Mouse (Mus musculus) lung, embryonic 16.5 days (tissue): ENCODE measurements around the gene Rasgrf1. TPM values are rescaled to one million over a fixed set of nuclear protein-coding genes. Genes with fewer than 3 reads are reported as not detected.
A peak's percentile ranks its signal among the peaks of the same experiment; 100 is the strongest.

Experiments used
- ATAC-seq: fragments of 200-750 bp; cut with Nextera tagmentation; 2 replicates; pipeline ENCODE4 v1.8.0; 2017; ENCODE audit warnings: low read depth, mild to moderate bottlenecking, moderate library complexity
- H3K27ac ChIP-seq: fragments of 300-500 bp; sonication (generic); 2 replicates; pipeline ENCODE4 v1.5.1; 2014; ENCODE audit warnings: mild to moderate bottlenecking, control low read depth, low read length
- H3K27me3 ChIP-seq: fragments of 300-500 bp; sonication (generic); 2 replicates; pipeline ENCODE4 v1.6.1; 2014; ENCODE audit warnings: low read depth, low read length, mixed read lengths; ENCODE audit not compliant: control insufficient read depth, insufficient read depth
- H3K36me3 ChIP-seq: fragments of 300-500 bp; sonication (generic); 2 replicates; pipeline ENCODE4 v1.6.1; 2014; ENCODE audit warnings: low read length; ENCODE audit not compliant: control insufficient read depth, insufficient read depth
- H3K4me1 ChIP-seq: fragments of 300-500 bp; sonication (generic); replicated peaks from 2 replicates; pipeline ENCODE4 v1.6.1; 2014; ENCODE audit warnings: low read length, mixed read lengths; ENCODE audit not compliant: control insufficient read depth, insufficient read depth
- H3K4me2 ChIP-seq: fragments of 300-500 bp; sonication (generic); 2 replicates; pipeline ENCODE4 v1.6.1; 2014; ENCODE audit warnings: low read depth, low read length, control low read depth
- H3K4me3 ChIP-seq: fragments of 300-500 bp; sonication (generic); 2 replicates; pipeline ENCODE4 v1.5.1; 2014; ENCODE audit warnings: mild to moderate bottlenecking, low read length, control low read depth
- H3K9ac ChIP-seq: fragments of 300-500 bp; sonication (generic); 2 replicates; pipeline ENCODE4 v1.6.1; 2014; ENCODE audit warnings: low read length, control low read depth
- H3K9me3 ChIP-seq: fragments of 300-500 bp; sonication (generic); 2 replicates; pipeline ENCODE4 v1.6.1; 2016; ENCODE audit warnings: low read length; ENCODE audit not compliant: control insufficient read depth
- WGBS: fragments of 180-500 bp; shearing (Covaris S2); extraction: QIAGEN DNeasy Blood & Tissue Kit; methylation state at CpG from one replicate; pipeline ENCODE4 v1.1.7; 2014; 5-methylcytosine and 5-hydroxymethylcytosine counted together
- polyA plus RNA-seq: library from polyadenylated mRNA; unstranded; fragments of >200 nt; fragmentation: Nextera tagmentation; extraction: Ambion mirVana; gene quantifications from 2 replicates; pipeline ENCODE4 v1.2.1, GENCODE M21; 2015

The Rasgrf1 gene
- polyA plus RNA-seq, 1 experiment from 2014 or later = 0.79 TPM

DNA sequence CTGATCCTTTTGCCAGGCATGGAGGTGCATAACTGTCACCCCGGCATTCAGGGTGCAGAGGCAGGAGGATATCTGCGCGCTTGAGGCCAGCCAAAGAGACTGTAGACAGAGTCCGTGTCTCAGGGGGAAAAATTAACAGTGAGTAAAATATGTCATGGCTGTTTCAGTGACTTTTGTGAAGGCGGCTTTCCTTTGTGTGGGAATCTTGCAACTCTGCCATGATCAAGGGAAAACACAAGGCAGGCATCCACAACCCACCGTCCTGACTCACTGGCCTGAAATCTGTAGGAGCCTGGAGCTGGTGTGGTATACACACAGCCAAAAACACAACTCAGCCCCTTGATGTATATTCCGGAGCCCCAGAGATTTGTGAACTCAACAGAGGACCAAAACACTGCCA, 6.8 kb downstream of the Rasgrf1 start:
- H3K4me3 ChIP-seq = no peak overlapping the region
- H3K36me3 ChIP-seq = no peaks in the 10 kb centered on the region
- no peak overlapping the region for H3K9ac ChIP-seq
- H3K27me3 ChIP-seq = peaks cover 15% of the 10 kb centered on the region
- H3K27ac ChIP-seq = no peak overlapping the region
- ATAC-seq = no peak
- no peak overlapping the region for H3K4me2 ChIP-seq
- no peaks in the 10 kb centered on the region for H3K9me3 ChIP-seq
- no peaks in the 10 kb centered on the region for H3K4me1 ChIP-seq
- WGBS = 82% methylated on average over 7 of the region's 7 CpGs

- 80% methylated on average over 1 of the region's 1 CpGs for WGBS
- Histone ChIP-seq H3K4me3 (no peak overlapping the region), H3K27me3 (peaks cover 6% of the 10 kb centered on the region), H3K9me3 (no peaks in the 10 kb centered on the region), H3K4me2 (no peak overlapping the region), H3K27ac (no peak overlapping the region), H3K36me3 (no peaks in the 10 kb centered on the region), H3K4me1 (no peaks in the 10 kb centered on the region), H3K9ac (no peak overlapping the region)
- no peak for ATAC-seq
These were observed 7.7 kb downstream of the Rasgrf1 start for GRCm38 (mm10) chr9:89917431-89917830.

GRCm38 (mm10) chr9:89918832-89919231, 9.1 kb downstream of the Rasgrf1 start:
- no peak overlapping the region for H3K9ac ChIP-seq
- no peak for ATAC-seq
- H3K27me3 ChIP-seq = no peaks in the 10 kb centered on the region
- 85% methylated on average over 5 of the region's 5 CpGs for WGBS
- no peaks in the 10 kb centered on the region for H3K36me3 ChIP-seq
- H3K4me3 ChIP-seq = no peak overlapping the region
- H3K27ac ChIP-seq = no peak overlapping the region
- no peaks in the 10 kb centered on the region for H3K4me1 ChIP-seq
- H3K9me3 ChIP-seq = no peaks in the 10 kb centered on the region
- H3K4me2 ChIP-seq = no peak overlapping the region

GRCm38 (mm10) chr9:89921121-89921520, 11.4 kb downstream of the Rasgrf1 start:
- WGBS = 69% methylated on average over 9 of the region's 9 CpGs

GRCm38 (mm10) chr9:89922666-89923065, 13.0 kb downstream of the Rasgrf1 start:
- Histone ChIP-seq H3K4me1 (no peaks in the 10 kb centered on the region), H3K27ac (no peak overlapping the region), H3K27me3 (no peaks in the 10 kb centered on the region), H3K4me3 (no peak overlapping the region), H3K4me2 (no peak overlapping the region), H3K9me3 (no peaks in the 10 kb centered on the region; the same call in 1 of the 2 replicates), H3K36me3 (no peaks in the 10 kb centered on the region), H3K9ac (no peak overlapping the region)
- no peak for ATAC-seq
- 85% methylated on average over 1 of the region's 1 CpGs for WGBS

More at GRCm38 (mm10) chr9:89921121-89921520, 11.4 kb downstream of the Rasgrf1 start:
- Histone ChIP-seq H3K9ac (no peak overlapping the region), H3K4me3 (no peak overlapping the region), H3K9me3 (no peaks in the 10 kb centered on the region), H3K4me2 (no peak overlapping the region), H3K27me3 (no peaks in the 10 kb centered on the region), H3K4me1 (no peaks in the 10 kb centered on the region), H3K27ac (no peak overlapping the region), H3K36me3 (no peaks in the 10 kb centered on the region)
- no peak for ATAC-seq

DNA sequence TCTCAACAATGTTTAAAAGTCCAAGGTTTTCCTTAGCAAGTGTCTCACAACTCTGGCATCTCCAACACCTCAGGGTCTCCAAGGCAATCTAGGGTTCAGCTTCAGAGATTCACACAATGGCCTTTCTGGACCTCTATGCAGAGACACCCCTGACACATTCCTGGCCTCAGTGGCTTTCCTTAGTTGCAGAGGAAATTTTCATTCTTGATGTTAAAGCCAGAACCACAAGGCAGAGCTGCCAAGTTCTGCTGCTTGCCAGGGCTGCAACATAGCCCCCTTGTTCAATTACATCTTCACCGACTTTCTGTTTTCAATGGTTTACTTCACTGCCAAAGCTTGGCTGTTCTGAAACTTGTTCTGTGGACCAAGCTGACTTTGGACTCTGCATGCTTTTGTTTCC, 15.1 kb downstream of the Rasgrf1 start:
- no peak overlapping the region for H3K4me2 ChIP-seq
- H3K9ac ChIP-seq = no peak overlapping the region
- H3K4me1 ChIP-seq = no peaks in the 10 kb centered on the region
- H3K4me3 ChIP-seq = no peak overlapping the region
- ATAC-seq = no peak
- H3K27me3 ChIP-seq = no peaks in the 10 kb centered on the region
- H3K27ac ChIP-seq = no peak overlapping the region
- H3K9me3 ChIP-seq = no peaks in the 10 kb centered on the region; the same call in 1 of the 2 replicates
- WGBS = 73% methylated on average over 1 of the region's 1 CpGs
- no peaks in the 10 kb centered on the region for H3K36me3 ChIP-seq

GRCm38 (mm10) chr9:89928497-89928896, 18.8 kb downstream of the Rasgrf1 start:
- no peak overlapping the region for H3K9ac ChIP-seq
- H3K9me3 ChIP-seq = no peaks in the 10 kb centered on the region; the same call in 1 of the 2 replicates
- no peak overlapping the region for H3K4me2 ChIP-seq
- no peaks in the 10 kb centered on the region for H3K27me3 ChIP-seq
- no peak overlapping the region for H3K27ac ChIP-seq
- no peaks in the 10 kb centered on the region for H3K36me3 ChIP-seq
- no peaks in the 10 kb centered on the region for H3K4me1 ChIP-seq
- no peak overlapping the region for H3K4me3 ChIP-seq
- ATAC-seq = no peak

- Histone ChIP-seq H3K4me2 (no peak overlapping the region), H3K4me1 (no peaks in the 10 kb centered on the region), H3K9ac (no peak overlapping the region), H3K4me3 (no peak overlapping the region), H3K9me3 (no peaks in the 10 kb centered on the region), H3K27ac (no peak overlapping the region), H3K27me3 (no peaks in the 10 kb centered on the region), H3K36me3 (no peaks in the 10 kb centered on the region)
- 60% methylated on average over 1 of the region's 1 CpGs for WGBS
- ATAC-seq = no peak
These were observed 30.7 kb downstream of the Rasgrf1 start for GRCm38 (mm10) chr9:89940428-89940827.

GRCm38 (mm10) chr9:89946830-89947229, 37.1 kb downstream of the Rasgrf1 start:
- Histone ChIP-seq H3K9ac (no peak overlapping the region), H3K36me3 (no peaks in the 10 kb centered on the region), H3K4me2 (no peak overlapping the region), H3K9me3 (no peaks in the 10 kb centered on the region), H3K27me3 (no peaks in the 10 kb centered on the region), H3K4me1 (no peaks in the 10 kb centered on the region), H3K27ac (no peak overlapping the region), H3K4me3 (no peak overlapping the region)
- WGBS = 75% methylated on average over 9 of the region's 9 CpGs
- ATAC-seq = no peak

DNA sequence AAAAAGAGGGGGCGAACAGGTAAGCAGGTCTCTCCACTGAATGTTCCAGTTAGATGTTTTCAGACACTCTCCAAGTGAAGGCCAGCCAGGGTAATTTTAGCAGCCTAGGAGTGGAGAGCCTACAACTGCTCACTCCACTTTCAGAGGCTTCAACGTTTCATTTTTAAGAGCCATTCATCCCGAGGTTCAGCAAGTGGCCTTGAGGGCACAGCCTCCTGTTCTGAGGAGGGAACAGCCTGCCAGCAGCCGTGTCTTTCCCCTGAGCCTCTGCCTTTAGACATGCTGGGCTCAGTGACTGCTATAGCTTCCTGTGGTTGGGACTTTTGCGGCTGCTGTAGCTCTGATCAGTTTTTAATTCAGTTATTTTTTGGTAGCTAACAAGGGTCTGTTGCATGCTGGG, 38.9 kb downstream of the Rasgrf1 start:
- no peaks in the 10 kb centered on the region for H3K4me1 ChIP-seq
- H3K27me3 ChIP-seq = no peaks in the 10 kb centered on the region
- H3K9me3 ChIP-seq = no peaks in the 10 kb centered on the region
- peak; percentile 68 for ATAC-seq
- 50% methylated on average over 5 of the region's 5 CpGs for WGBS
- no peak overlapping the region for H3K27ac ChIP-seq
- no peak overlapping the region for H3K4me2 ChIP-seq
- no peak overlapping the region for H3K9ac ChIP-seq
- H3K36me3 ChIP-seq = no peaks in the 10 kb centered on the region
- H3K4me3 ChIP-seq = no peak overlapping the region
